Mouse (Mus musculus) left cerebral cortex, adult 8-10 months (tissue): ENCODE results near the gene Plscr3. TPM values are rescaled to one million over a fixed set of nuclear protein-coding genes. Genes with fewer than 3 reads are reported as not detected.

Experiments
- DNase-seq, 2 experiments: peaks; one replicate each; pipeline ENCODE4 v3.0.0; 2022; ENCODE audit warnings: low spot score in 2 of 2
- total RNA-seq, 4 experiments: library from RNA; stranded (reverse); gene quantifications; 2 replicates each; pipeline ENCODE4 v1.2.4; 2022

The Plscr3 gene
- total RNA-seq, result 10 to 100 TPM; 16.0 to 20.0 (median 18.6) TPM

- DNase-seq, result peak; percentile 75 to 82
These were observed at the start of gene Plscr3 for GRCm38 (mm10) chr11:69846198-69846680. Gene Plscr3, plus strand, starts transcription at chr11:69846376.

DNA sequence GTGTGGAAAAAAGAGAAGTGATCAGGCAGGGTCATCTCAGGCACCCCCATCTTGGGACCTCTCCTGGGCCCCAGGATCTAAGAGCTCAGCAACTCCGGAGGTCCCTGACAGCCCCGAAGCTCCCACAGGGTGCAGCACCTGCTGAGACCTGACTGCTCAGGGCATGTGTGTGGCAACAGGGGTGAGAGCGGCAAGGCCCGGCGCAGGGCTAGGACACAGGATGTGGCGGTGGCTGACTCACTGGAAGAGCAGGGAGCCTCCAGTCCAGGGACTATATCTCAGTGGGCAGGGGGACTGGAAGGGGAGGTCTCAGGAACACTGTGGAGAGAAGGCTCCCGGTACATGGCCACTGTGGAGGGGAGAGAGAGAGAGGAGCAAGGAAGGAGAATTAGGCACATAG, 48.3 kb upstream of the Plscr3 start:
- no peak for DNase-seq

DNA sequence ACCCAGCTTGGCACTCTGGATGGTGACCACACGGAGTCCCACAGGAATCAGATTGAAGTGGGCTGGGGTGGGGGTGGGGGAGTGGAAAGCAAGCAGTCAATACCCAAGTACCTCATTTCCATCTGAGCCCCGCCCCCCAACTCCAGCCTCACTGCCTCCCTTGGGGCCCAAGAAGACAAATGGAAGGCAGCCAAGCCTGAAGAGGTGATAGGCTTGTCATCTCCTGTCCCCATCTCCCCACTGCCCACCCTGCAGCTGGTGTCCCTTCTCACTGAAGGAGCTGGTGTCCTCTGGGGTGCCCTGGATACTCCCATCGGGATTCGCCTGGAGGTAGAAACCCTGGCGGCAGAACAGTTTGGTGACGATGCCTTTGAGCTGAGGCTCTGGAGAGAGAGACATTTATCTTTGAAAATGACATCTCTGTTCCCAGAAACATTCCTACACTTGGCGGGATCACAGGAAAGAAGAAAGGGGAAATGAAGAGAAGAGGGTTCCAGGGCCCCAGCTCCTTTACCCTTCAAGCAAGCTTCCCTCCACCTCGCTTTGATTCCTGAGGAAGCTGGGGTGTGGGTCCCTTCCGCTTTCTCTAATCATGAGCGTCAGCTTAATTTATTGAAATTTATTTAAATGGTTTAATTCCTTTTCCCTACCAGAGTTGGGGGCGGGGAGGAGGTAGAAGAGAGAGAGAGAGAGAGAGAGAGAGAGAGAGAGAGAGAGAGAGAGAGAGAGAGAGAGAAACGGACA, 46.6 kb upstream of the Plscr3 start:
- DNase-seq, result no peak

DNA sequence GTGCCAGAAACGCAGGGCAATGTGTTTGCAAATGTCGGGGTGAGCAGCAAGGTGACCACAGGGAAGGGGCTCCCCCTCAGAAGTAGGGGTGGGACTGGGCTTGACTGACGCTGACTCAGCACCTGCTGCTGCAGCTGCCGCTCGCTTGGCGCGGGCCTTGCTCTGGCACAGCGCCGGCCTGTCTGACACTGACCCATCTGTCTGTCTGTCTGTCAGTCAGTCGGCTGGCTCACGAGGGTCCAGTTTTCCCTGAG, 46.1 kb upstream of the Plscr3 start:
- no peak for DNase-seq

DNA sequence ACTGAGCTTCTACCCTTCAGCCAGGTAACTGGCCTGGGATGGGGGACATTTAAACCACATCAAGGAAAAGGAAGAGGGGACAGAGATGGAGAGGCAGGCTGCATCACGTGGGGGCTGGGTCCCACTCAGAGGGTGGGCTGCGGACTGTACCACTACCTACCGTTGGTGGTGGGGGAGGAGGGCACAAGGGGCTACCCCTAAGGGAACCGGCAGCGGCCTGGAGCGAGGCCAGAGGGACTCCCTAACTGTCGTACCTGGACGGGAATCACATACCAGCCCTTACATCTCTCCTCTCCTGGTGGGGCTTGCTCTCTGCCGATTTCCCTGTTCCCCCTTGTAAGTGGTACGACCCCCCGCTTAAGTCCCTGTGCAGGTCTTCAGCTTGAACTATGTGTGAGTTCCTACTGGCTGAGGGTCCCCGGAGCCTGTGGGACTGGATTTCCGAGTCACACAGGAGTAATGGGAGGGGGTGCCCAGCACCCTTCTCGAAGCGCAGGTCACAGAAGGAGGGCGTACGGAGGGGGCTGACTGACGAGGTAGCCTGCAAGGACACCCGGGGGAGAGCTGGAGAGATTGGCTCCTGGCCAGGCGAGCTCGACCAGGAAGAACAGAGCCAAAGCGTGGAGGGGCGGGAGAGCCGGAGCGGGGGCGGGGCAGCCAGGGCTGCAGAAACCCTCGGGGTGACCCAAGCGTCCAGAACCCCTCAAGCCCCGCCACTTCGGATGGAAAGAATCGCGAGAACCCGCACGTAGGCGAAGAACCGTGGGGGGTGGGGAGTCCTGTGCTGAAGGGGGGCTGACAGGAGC, 45.6 kb upstream of the Plscr3 start:
- peak in 1 of 2 experiments; percentile 45 for DNase-seq

- DNase-seq, result no peak
These were observed 44.7 kb upstream of the Plscr3 start, which contains the start of gene Fgf11 for GRCm38 (mm10) chr11:69801379-69801977. Gene Fgf11, minus strand, starts transcription at chr11:69801857.

GRCm38 (mm10) chr11:69802648-69803105, 43.5 kb upstream of the Plscr3 start:
- DNase-seq, result peak; percentile 54 to 64

GRCm38 (mm10) chr11:69803328-69803727, 42.8 kb upstream of the Plscr3 start:
- DNase-seq, result no peak

GRCm38 (mm10) chr11:69803786-69804651, 42.2 kb upstream of the Plscr3 start:
- DNase-seq, result peak in 1 of 2 experiments; percentile 49

GRCm38 (mm10) chr11:69804652-69804940, 41.6 kb upstream of the Plscr3 start:
- no peak for DNase-seq

DNA sequence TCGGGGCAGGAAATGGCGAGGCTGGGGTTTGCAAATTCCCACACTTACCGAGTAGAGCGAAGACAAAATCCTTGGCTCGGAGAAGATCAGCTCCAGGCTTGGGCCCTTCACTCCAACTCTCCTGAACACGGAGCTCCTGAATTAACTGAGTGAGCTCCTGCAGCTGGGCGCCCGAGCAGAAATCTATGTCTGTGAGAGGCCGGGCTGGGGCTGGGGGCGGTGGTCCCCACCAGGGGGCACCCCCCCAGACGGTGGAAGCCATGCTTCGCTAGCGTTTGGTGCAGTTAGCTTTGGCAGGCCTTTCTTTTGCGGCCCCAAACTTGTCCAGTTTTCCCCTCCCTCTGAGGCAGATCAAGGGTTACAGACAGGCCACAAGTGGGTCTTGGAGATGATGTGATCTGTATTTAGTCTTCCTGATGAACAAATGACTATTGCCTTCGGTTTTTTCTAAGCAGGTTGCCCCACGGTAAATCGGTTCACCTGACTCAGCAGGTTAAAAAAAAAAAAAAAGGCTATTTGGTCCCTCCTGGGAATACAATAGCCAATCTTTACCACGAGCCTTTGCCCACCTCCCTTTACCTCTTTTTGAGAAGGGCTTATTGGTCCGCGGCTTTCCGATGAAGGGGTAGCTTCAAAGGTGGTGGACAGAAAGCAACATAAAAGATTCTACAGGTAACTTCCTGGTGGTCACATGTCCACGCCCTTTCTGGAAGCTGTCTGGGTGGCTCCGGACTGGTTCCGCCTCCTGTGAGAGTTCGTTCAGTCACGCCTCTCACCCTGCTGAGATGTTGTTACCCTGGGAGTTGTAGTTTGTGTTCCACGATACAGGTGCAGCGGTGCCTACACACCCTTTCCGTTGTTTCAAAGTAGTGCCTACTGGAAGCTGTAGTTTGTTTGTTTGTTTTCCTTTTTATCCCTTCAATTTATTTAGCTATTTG, 40.9 kb upstream of the Plscr3 start, which contains the start of gene Tmem102:
Gene Tmem102, minus strand, starts transcription at position 653 of the 938 bp plus-strand sequence.
- no peak for DNase-seq

DNA sequence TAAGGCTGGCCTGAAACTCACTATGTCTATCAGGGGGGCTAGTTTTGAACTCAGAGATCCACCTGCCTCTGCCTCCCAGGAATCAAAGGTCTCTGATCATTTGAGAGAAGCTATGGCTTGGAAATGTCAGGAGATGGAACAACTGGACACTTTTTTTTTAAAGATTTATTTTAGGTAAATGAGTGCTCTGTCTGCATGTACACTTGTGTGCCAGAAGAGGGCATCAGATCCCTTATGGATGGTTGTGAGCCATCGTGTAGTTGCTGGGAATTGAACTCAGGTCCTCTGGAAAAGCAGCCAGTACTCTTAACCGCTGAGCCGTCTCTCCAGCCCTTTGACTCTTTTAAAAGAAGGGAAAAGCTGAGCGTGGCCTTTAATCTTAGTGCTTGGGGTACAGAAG, 39.8 kb upstream of the Plscr3 start:
- DNase-seq, result no peak

DNA sequence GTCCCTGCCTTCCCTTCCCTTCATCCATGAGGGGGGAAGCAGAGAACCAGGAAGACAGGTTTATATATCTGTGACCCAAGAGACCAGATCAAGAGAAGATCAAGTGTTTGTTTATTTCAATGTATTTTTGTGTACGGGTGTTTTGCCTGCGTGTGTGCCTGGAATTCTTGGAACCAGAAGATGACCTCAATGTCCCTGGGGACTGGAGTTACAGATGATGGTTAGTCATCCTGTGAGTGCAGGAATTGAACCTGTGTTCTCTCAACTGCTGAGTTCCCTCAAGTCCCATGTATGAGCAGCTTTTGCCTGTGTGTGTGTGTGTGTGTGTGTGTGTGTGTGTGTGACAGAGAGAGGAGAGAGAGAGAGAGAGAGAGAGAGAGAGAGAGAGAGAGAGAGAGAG, 38.5 kb upstream of the Plscr3 start:
- no peak for DNase-seq

GRCm38 (mm10) chr11:69810280-69810679, 35.9 kb upstream of the Plscr3 start:
- DNase-seq, result no peak

DNA sequence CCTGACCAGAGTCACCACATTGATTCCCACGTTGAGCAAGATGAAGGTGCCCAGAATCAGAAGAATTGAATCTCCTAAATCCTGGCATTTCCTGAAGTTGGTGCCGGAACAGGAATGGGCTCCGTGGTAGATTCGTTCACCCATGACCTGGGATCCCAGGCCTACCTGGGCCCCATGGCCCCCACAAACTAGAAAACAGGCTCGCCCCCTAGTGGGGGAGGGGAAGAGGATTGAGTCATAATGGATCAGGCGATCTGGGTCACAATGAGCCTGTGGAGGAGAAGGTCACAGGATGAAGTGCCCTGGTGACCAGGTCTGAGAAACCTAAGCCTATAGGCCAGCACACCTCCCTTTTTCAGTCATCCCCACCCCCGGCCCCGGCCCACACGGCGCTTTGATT, 31.0 kb upstream of the Plscr3 start, which contains the start of gene Gm39566:
Gene Gm39566, minus strand, starts transcription at position 144 of the 400 bp plus-strand sequence.
- no peak for DNase-seq

- DNase-seq, result no peak
These were observed 29.7 kb upstream of the Plscr3 start for GRCm38 (mm10) chr11:69816520-69816919.

- DNase-seq, result no peak
These were observed 27.8 kb upstream of the Plscr3 start, which contains the start of gene Spem2 for GRCm38 (mm10) chr11:69818365-69818764. Gene Spem2, minus strand, starts transcription at chr11:69818465.

- DNase-seq, result no peak
These were observed 27.3 kb upstream of the Plscr3 start for GRCm38 (mm10) chr11:69818871-69819270.

- no peak for DNase-seq
These were observed 24.1 kb upstream of the Plscr3 start, which contains the start of gene Spem1 for GRCm38 (mm10) chr11:69822080-69822479. Gene Spem1, minus strand, starts transcription at chr11:69822180.

DNA sequence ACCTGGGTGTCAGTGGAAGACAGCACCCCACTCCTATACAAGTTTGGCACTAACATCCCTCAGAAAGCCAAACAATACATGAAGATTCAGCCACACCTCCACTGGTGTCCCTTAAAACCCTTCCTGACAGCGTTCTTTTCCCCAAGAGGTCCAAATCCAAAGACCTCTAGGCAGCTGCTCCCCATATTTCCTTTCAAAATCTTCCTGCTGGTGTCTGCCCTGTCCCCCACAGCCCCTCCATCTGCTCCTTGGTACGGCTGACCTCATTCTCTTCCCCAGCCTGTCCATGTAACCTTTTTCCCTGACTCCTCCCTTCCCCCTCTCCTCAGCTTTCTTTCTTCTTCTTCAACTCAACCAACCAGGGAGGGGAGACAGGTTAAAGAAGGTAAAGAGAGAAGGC, 22.7 kb upstream of the Plscr3 start:
- DNase-seq, result no peak
